Mouse (Mus musculus): ENCODE data around the gene Sh3pxd2a.

Sh3pxd2a gene

GRCm38 (mm10) chr19:47327896-47328882 is 136.0 kb downstream of the Sh3pxd2a start:
- no peak for DNase-seq

GRCm38 (mm10) chr19:47325881-47326280 is 138.3 kb downstream of the Sh3pxd2a start:
- no peak for DNase-seq

DNA sequence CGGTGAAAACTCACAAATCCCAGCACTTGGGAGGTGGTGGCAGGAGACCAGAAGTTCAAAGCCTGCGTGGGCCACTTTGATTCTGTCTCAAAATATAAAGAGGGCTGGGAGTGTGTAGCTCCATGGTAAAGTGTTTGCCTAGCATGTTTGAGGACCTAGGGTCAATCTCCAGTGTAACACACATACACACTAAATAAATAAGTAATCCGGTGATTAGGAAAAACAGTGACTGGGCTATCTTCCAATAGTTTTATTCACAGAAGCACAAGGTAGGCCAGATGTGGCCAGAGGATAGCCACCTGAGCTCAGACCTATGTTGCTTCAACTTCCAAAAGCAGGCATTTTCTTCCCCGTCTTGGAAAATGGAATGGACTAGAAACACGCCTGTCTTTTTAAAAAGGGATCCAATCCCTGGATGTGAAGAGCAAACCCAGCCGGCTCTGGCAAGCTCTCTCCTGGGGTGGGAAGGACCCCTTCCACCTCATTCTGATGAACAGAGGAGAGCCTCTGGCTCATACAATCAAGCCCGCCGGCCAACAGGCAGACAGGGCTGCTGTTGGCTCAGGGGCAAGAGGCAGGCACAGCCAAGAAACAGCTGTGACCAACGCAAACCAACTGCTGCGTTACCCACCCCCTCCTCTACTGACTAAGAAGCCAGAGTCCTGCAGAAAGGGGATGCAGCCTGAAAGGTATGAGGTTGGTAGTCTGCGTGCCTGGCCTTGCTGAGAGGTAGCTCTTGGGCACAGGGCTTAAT is 140.9 kb downstream of the Sh3pxd2a start:
- DNase-seq, result no peak

DNA sequence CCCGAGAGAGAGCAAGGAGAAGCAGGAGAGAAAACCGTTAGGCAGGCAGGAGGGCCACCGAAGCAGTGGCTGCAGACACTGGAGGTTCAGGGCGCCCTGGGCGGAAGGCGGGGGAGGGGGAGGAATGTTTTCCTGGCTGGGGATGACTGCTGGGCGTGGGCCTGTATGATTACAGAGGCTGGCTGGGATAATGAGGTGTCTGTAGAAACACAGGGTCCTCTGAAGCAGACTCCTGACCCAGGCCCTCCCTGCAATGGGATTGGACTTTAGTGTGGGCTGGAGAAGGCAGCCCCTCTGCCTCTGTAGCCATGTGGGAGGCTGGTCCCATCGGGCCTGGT is 143.9 kb downstream of the Sh3pxd2a start:
- DNase-seq, result no peak

- DNase-seq, result no peak
Observed at GRCm38 (mm10) chr19:47319521-47320330, 144.5 kb downstream of the Sh3pxd2a start.

DNA sequence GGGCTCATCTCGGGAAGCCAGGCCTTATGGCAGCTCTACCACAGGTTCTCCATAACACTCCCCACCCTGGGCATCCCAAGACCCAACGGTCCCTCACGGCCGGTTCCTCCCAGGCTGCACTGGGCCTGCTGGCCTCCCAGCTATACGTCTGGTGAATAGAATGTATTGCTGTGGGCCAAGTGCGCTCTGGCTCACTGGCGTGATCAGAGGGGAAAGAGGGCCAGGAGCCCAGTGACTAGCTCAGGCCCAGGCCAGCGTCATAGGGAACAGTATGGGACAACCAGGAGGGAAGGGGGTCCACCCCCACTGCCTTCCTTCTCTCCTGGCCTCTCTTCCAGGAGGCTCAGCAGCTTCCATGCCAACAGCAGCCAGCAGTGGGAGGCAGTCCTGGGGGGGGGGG is 145.1 kb downstream of the Sh3pxd2a start:
- DNase-seq, result no peak

DNA sequence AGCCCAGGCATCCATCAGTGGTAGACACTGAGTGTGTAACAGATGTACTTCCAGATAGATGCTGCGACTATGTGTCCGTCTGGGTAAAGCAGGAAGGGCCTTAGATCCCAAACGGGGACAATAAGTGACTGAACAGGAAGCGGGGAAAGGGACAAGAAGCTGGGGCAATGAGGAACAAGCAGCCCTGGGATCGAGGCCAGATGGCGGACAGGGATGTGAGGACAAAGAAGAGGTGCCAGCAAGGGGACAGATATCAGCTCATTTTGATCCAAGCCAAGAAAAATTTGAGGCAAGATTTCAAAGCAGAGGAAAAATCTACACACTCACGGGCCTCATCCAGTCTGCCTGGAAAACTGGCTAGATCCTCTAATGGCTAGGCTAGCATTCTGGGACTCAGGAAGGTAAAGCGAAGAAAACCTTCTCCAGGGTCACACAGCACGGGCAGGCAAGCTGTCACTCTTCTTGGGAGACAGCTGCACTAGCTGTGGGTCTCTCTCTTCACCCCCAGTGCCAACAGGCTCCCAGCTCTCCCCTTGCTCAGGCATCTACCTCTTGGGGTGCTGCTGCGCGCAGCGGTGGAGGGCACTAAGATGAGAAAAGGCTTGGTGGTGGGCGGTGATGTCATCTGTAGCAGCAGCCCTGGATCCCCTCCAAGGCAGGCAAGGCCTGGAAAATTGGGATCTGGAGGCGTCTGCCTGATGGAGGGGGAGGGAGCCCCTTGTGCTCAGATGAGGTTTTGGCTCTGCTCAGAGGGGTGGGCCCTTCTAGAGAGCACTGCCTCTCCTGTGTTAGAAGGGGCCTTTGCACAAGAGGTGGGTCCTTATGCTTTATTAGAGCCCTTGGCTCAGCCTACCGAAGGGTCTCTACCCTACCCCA is 146.9 kb downstream of the Sh3pxd2a start:
- no peak for DNase-seq

GRCm38 (mm10) chr19:47316288-47317062 is 147.7 kb downstream of the Sh3pxd2a start:
- no peak for DNase-seq

DNA sequence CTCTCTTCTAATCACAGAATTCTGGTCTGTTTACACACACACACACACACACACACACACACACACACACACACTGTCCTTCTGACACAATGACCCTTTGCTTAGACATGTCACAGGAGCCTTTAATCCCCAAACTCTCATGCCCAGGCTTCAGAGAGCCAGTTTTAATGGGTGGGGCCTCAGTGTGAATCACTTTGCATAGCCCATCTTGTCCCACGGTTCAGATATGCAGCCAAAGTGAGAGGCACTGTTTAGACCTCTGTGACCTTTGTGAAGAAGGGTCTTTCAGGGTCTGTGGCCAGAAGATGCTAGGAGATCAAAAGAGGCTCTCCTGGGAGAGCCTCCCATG is 148.3 kb downstream of the Sh3pxd2a start:
- no peak for DNase-seq

DNA sequence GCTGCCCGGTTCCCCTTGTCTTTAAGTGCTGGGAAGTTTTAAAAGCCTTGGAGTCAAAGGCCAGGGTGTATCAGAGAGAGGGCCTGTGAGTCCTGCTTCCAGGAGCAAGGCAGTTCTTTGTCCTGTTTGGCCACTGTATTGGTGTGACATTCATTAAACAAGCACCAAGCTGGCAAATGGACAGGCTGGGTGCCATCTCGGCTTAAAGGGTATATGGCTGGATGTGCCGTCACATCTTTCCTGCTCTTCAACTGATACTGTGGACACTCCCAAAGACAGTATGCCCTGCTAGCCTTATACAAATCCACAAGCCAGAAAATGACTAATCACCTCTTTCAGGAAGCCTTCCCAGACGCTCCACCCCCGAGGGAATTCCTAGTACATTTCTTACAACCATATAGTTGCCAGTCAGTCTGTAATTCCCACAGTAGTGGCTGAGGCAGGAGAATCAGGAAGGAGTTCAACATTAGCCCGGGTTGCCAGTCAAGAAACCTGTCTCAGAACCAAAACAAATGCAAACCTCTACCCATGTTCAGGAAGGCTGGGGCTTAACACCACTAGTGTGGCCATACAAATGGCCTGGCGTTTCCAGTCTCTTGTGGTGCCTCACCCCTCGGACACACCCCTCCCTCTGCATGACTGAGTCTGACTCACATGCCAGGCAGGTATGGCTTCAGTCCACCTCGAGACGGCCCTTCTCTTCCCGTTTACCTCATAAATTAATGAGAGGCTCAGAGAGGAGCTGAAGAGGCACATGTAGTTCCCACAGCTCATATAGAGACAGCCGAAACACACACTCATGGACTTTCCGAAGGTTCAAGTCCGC is 148.9 kb downstream of the Sh3pxd2a start:
- DNase-seq, result no peak

DNA sequence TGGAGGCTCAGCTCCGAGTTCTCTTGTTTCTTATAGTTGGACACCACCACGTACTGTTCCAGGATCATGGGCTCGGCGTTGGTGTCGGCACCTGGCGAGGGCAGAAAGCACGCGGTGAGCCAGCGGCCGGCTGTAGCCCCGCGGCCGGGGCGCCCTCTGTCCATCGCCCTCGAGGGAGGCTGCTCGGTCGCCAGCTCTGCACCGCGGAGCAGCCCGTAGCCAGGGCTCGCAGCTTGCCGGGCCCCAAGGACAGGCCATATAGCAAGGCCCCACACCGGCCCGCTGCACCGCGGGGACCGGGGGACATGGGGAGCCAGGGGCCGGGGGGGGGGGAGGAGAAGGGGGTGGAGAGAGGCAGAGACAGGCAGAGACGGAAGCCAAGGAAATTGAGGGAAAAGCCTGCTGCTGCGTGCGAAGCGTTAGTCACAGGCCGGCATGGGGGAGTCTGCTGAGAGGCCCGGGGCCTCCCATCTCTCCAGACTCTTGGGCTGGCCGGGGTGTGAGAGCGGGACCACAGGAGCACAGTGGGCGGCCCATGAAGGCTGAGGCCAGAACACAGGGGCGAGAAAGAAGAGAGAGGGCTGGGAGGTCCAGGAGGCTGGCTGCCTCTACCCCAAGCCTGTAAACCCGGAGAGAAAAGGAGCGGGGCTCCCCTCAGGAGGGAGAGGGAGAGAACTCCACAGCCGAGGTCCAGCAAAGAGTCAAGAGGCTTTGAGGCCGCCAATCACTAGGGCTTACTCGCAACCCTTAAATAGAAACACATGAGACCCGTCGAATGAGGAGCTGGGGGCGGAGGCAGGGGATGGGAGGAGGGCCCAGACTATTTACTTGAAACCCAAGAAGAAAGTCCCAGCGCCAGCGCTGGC is 149.9 kb downstream of the Sh3pxd2a start:
- DNase-seq, result no peak

DNA sequence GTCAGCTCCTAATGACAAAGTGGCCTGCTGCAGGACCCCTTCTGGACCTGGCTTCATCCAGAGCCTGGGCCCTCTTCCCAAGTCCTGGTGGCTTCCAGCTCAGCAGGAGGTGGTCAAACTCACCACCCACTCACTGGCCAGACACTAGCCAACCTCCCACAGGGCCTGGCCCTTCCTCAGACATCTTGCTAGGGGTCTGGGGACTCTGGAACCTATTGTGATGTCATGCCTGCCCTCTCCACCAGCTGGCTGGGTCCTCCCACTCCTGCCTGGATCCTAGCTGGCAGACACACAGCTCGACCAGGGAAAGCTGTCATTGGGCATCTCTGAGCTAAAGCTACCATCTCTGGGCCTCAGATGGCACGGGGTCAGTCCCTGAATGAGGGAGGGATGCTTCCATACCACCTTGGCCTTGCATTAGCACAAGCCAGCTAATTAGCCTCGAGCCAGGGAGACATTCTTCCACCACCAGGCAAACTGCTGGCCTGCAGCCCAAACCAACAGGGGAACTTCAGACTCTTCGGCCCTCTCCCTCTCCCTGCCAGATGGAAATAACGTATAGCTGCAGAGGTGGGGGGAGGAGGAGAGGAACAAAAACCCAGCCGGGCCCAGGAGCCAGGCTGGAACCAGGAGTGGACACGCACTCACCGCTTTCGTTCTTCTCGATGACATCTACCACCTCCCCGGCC is 150.7 kb downstream of the Sh3pxd2a start:
- DNase-seq, result peak; percentile 53

- DNase-seq, result no peak
Observed at GRCm38 (mm10) chr19:47311162-47311561, 153.0 kb downstream of the Sh3pxd2a start.

DNA sequence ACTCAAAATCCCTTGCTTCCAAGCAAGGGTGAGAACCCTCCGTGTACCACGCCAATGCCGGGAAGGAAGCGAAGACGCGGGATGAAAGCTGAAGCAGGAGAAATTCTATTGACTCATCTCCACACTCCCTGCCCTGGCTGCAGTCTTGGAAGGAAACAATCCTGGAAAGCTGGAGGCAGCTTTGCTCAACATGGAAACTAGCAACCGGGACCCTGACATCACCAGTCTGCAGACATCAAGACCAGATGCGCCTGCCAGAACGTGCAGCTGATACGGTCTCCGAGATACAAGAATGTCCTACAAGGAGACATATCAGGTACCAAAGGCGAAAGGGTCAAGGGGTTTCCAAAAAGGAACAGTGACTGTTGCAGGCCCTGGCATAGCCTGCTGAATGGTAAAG is 154.4 kb downstream of the Sh3pxd2a start:
- no peak for DNase-seq

DNA sequence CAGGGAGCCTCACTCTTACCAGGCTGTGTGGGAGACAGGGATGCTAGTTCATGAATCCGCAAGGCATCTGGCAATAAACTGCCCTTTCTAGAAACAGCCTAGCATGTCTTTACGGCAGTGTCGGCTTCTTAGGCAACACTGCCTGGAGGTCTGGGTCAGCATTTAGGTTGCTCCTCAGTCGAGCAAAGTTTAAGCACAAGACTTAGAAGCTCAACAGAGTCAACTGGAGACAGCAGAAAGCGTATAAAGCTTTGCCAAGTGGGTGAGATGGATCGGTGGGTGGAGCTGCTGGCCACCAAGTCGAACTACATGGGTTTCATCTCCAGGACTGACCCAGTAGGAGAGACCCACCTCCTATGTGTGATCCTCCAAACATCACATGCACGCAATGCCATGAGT is 157.3 kb downstream of the Sh3pxd2a start:
- DNase-seq, result no peak

GRCm38 (mm10) chr19:47306128-47306916 is 157.9 kb downstream of the Sh3pxd2a start:
- no peak for DNase-seq

- DNase-seq, result peak; percentile 56
Observed at GRCm38 (mm10) chr19:47305401-47305800, 158.8 kb downstream of the Sh3pxd2a start.

DNA sequence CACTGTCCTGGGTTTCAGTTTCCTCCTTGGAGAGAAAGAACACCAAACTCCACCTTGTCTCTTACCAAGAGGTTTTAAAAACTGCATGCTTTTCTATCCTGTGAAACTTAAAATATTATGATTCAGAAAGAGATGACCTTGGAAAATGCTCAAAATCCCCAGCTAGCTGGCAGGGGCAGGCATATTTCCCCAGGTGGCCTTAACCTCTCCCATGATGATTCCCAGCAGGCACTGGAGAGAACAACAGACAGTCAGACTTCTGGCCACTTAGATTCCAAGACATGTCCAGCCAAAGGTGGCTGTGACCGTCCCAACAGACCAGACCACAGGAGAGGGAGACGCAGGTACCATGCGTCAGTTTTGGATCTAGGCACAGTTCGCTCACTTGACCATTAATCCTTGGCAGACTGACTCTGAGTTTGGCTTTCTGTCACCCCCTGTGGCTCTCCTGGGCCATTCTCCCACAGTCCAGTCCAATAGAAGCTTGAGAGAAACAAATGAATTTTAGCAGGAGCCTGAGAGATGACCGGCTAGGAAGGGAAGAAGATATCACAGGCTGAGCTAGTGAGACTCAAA is 159.9 kb downstream of the Sh3pxd2a start:
- peak; percentile 76 for DNase-seq
